Mouse (Mus musculus): ENCODE results near the gene Plaur. TPM values are rescaled to one million over a fixed set of nuclear protein-coding genes. Genes with fewer than 3 reads are reported as not detected.

Plaur gene
- 1.4 and 2.0 TPM in 2 replicates for polyA plus RNA-seq (2014; fragmentation: Nextera tagmentation; extraction: Ambion mirVana)

DNA sequence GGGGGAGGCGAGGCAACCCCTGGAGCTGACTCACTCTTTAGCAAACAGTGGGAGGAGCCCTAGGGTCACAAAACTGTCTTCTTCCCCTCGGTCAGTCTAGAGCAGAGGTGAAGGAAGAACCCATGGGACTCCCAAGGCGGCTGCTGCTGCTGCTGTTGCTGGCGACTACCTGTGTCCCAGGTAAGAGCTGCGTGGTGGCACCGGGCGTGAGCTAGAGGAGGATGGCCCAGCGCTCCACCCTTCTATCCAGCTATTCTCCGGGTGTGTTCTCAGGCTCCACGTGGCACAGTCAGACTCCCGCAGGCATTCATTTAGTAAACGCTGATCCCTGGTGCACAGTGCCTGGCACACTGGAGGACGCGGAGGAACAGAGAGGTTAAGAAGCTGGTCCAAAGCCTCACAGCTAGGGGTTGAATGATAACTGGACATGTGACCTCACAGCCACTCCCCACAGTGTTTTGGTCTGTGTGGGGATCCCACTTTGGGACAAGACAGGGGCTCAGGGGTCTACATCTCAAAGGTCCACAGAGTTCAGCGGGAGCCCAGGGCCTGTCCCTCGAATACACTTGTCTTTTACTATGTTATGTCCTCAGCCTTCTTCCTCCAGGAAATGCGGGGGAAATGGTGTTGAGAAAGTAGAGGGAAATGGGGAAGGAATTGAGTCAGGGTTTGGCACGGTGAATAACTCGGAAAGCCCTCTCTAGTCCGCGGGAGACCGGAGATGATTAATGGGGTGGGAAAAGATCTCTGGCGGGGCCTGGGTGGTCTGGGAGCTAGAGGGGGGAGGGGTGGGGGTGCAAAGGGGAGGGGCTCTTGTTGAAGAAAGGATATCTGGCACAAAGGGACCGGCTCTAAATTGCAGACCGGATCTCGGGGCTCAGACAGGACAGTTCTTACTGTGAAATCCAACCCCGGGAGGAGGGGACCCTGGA is at the start of gene Plaur:
Plaur (plus strand) TSS at position 97 of the 932 bp plus-strand sequence.
- WGBS = 11% methylated on average over 25 of the region's 27 CpGs
- DNase-seq (ENCODE audit: low spot score) = no peak
- Histone ChIP-seq H3K27ac (ENCODE audit: low read depth, low read length) (no peak within 1 kb of the TSS), H3K4me2 (ENCODE audit: low read length) (no peak within 1 kb of the TSS), H3K36me3 (ENCODE audit: control insufficient read depth, insufficient read depth, low read length) (no peaks in the 10 kb centered on the region), H3K4me3 (ENCODE audit: low read depth, low read length) (no peak within 1 kb of the TSS), H3K4me1 (ENCODE audit: control insufficient read depth, insufficient read depth, low read length) (no peaks in the 10 kb centered on the region), H3K9me3 (replicated peaks; ENCODE audit: control insufficient read depth, low read length) (no peaks in the 10 kb centered on the region), H3K9ac (ENCODE audit: low read length) (no peak within 1 kb of the TSS), H3K27me3 (replicated peaks; ENCODE audit: control insufficient read depth, insufficient read depth, low read length) (no peaks in the 10 kb centered on the region)
- ATAC-seq = no peak

DNA sequence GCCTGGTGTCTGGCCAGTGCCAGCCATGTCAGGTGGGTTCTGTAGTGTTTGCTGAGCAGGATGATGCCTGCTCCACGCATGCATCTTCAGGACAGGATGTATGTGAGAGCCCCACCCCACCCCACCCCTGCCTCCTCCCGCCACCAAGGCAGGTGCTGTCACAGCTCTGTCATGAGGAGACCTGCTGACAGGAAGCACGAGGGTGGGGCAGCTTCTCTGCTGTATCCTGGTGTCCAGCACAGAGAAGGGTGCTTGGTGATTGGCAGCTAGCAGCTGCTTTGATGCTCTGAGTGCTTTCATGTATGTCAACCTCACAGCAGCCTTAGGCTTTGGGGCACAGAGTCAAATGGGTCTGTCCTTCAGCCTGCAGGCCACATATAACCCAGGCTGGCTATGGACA is 48.7 kb upstream of the Plaur start:
- Histone ChIP-seq H3K4me1 (ENCODE audit: control insufficient read depth, insufficient read depth, low read length) (no peaks in the 10 kb centered on the region), H3K36me3 (ENCODE audit: control insufficient read depth, insufficient read depth, low read length) (peaks cover 14% of the 10 kb centered on the region; the same call in 1 of the 2 replicates), H3K9me3 (replicated peaks; ENCODE audit: control insufficient read depth, low read length) (no peaks in the 10 kb centered on the region), H3K4me2 (ENCODE audit: low read length) (no peak overlapping the region), H3K9ac (ENCODE audit: low read length) (no peak overlapping the region), H3K27ac (ENCODE audit: low read depth, low read length) (no peak overlapping the region), H3K27me3 (replicated peaks; ENCODE audit: control insufficient read depth, insufficient read depth, low read length) (no peaks in the 10 kb centered on the region), H3K4me3 (ENCODE audit: low read depth, low read length) (no peak overlapping the region)
- DNase-seq (ENCODE audit: low spot score) (no peak), ATAC-seq (no peak)
- 87% methylated on average over 3 of the region's 3 CpGs for WGBS

DNA sequence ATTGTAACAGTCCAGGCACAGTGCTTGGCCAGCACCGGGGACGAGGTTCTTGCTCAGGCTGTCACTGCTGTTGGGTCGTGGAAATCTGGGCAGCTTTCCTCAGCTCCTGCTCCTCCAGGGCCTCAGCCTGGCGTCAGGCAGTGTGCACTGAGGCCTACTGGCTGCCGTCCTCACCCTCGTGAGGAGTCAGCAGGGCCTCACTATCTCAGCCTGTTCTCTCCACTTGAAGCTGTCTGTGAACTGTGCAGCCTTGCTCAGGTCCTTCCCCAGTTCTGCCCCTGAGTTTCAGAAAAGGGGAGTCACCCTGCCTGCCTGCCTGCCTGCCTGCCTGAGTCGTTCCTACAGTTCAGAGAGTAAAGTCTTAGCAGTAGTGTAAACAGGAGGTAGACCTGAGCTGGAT is 47.0 kb upstream of the Plaur start:
- ATAC-seq = no peak
- no peak overlapping the region for H3K4me2 ChIP-seq (ENCODE audit: low read length)
- no peak overlapping the region for H3K9ac ChIP-seq (ENCODE audit: low read length)
- no peak overlapping the region for H3K27ac ChIP-seq (ENCODE audit: low read depth, low read length)
- H3K9me3 ChIP-seq (replicated peaks; ENCODE audit: control insufficient read depth, low read length) = no peaks in the 10 kb centered on the region
- peaks cover 14% of the 10 kb centered on the region; the same call in 1 of the 2 replicates for H3K36me3 ChIP-seq (ENCODE audit: control insufficient read depth, insufficient read depth, low read length)
- 83% methylated on average over 7 of the region's 7 CpGs for WGBS
- H3K4me3 ChIP-seq (ENCODE audit: low read depth, low read length) = no peak overlapping the region
- no peaks in the 10 kb centered on the region for H3K27me3 ChIP-seq (replicated peaks; ENCODE audit: control insufficient read depth, insufficient read depth, low read length)
- H3K4me1 ChIP-seq (ENCODE audit: control insufficient read depth, insufficient read depth, low read length) = no peaks in the 10 kb centered on the region
- DNase-seq (ENCODE audit: low spot score) = no peak

DNA sequence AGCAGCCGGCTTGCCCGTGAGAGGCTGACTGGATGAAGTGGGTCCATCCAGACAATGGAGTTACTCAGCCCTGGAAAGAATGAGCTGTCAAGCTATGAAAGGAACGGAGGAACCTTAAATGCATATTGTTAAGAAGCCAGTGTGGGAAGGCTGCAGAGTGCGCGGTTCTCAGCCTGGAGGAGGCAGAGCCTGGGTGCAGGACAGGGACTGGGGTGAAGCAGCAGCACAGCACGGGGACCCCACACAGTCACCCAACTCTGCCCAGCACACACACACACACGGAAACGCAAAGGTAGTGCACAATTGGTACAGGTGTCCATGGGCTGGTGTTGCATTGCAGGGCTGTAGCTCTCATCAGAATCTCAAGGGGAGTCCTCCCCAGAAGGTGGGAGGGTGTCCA is 42.7 kb upstream of the Plaur start:
- ATAC-seq (no peak), DNase-seq (ENCODE audit: low spot score) (no peak)
- Histone ChIP-seq H3K4me3 (ENCODE audit: low read depth, low read length) (no peak overlapping the region), H3K36me3 (ENCODE audit: control insufficient read depth, insufficient read depth, low read length) (peaks cover 43% of the 10 kb centered on the region; the same call in 1 of the 2 replicates), H3K9ac (ENCODE audit: low read length) (no peak overlapping the region), H3K27ac (ENCODE audit: low read depth, low read length) (no peak overlapping the region), H3K4me1 (ENCODE audit: control insufficient read depth, insufficient read depth, low read length) (no peaks in the 10 kb centered on the region), H3K4me2 (ENCODE audit: low read length) (no peak overlapping the region), H3K27me3 (replicated peaks; ENCODE audit: control insufficient read depth, insufficient read depth, low read length) (no peaks in the 10 kb centered on the region), H3K9me3 (replicated peaks; ENCODE audit: control insufficient read depth, low read length) (no peaks in the 10 kb centered on the region)
- 28% methylated on average over 8 of the region's 8 CpGs for WGBS

DNA sequence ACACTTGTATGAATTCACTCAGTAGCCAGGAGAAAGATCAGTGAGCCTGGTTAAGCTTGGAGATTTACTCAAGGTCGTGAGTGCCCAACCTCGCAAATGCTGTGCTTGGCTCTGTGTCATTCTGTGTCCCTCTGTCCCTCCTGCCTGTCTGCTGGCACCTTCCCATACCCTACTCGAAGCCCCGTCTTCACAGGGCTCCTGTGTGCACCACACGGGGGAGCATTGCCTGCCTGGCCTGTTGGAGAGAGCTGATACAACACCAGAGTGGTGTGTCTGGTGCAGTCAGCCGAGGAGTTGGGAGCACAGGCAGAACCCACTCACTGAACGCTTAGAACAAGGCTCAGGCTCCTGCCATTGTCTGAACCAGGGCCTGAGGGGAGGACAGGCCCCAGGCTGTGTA is 40.6 kb upstream of the Plaur start:
- H3K27me3 ChIP-seq (replicated peaks; ENCODE audit: control insufficient read depth, insufficient read depth, low read length) = no peaks in the 10 kb centered on the region
- no peak overlapping the region for H3K27ac ChIP-seq (ENCODE audit: low read depth, low read length)
- 66% methylated on average over 7 of the region's 7 CpGs for WGBS
- H3K4me2 ChIP-seq (ENCODE audit: low read length) = no peak overlapping the region
- no peaks in the 10 kb centered on the region for H3K4me1 ChIP-seq (ENCODE audit: control insufficient read depth, insufficient read depth, low read length)
- no peak for DNase-seq (ENCODE audit: low spot score)
- H3K9ac ChIP-seq (ENCODE audit: low read length) = no peak overlapping the region
- H3K9me3 ChIP-seq (replicated peaks; ENCODE audit: control insufficient read depth, low read length) = no peaks in the 10 kb centered on the region
- no peak for ATAC-seq
- peaks cover 40% of the 10 kb centered on the region; the same call in 1 of the 2 replicates for H3K36me3 ChIP-seq (ENCODE audit: control insufficient read depth, insufficient read depth, low read length)
- H3K4me3 ChIP-seq (ENCODE audit: low read depth, low read length) = no peak overlapping the region

DNA sequence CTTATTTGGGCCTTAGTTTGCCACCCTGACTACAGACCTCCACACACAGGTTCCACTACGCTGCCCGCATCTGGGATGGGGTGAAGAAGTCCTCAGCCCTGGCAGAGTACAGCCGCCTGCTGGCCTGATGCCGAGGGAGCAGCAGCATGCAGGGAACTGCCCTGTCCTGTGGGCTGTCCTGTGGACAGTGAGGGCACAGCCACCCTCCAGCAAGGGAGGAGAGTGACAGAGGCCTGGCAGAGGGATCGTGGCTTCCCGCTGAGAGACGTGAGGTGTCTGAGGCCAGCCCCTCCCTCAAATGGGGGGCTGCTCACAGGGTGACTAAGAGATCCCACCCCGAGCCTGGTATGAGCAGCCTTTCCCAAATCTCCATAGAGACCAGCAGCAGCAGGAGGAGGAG is 40.0 kb upstream of the Plaur start:
- Histone ChIP-seq H3K4me2 (ENCODE audit: low read length) (no peak overlapping the region), H3K9me3 (replicated peaks; ENCODE audit: control insufficient read depth, low read length) (no peaks in the 10 kb centered on the region), H3K36me3 (ENCODE audit: control insufficient read depth, insufficient read depth, low read length) (peaks cover 34% of the 10 kb centered on the region; the same call in 1 of the 2 replicates), H3K9ac (ENCODE audit: low read length) (no peak overlapping the region), H3K4me1 (ENCODE audit: control insufficient read depth, insufficient read depth, low read length) (no peaks in the 10 kb centered on the region), H3K27me3 (replicated peaks; ENCODE audit: control insufficient read depth, insufficient read depth, low read length) (no peaks in the 10 kb centered on the region), H3K27ac (ENCODE audit: low read depth, low read length) (no peak overlapping the region), H3K4me3 (ENCODE audit: low read depth, low read length) (no peak overlapping the region)
- ATAC-seq (no peak), DNase-seq (ENCODE audit: low spot score) (no peak)
- WGBS = 78% methylated on average over 8 of the region's 8 CpGs

DNA sequence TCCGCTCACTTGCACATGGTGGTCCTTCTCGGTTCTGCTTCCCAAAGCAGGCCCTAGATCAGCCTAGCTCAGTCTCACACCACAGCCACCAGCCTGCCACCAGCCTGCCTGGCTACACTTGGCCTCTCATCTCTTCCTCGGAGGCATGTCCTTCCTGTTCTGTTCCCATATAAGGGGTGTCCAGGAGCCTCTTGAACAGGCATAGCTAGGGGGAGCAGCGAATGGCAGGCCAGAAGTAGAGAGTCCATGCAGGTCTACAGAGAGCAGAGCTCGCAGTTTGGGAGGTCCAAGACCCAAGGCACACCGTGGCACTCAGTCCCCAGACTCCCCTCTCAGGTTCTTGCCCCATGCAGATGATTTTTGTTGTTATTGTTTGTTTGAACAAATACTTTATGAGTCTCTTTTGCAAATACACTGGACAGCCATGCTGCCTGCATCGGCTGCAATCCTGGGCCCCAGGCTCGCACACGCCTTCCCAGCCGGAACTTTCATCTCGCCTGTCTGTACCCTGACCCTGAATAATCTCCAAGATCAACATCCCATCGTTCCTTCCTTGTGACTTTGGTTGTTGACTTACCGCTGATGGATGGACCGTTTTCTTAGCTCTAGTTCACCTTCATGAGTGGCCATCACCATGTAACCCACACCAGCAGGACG is 39.0 kb upstream of the Plaur start:
- ATAC-seq (no peak), DNase-seq (ENCODE audit: low spot score) (no peak)
- Histone ChIP-seq H3K4me2 (ENCODE audit: low read length) (no peak overlapping the region), H3K36me3 (ENCODE audit: control insufficient read depth, insufficient read depth, low read length) (peaks cover 29% of the 10 kb centered on the region; the same call in 1 of the 2 replicates), H3K27ac (ENCODE audit: low read depth, low read length) (no peak overlapping the region), H3K4me1 (ENCODE audit: control insufficient read depth, insufficient read depth, low read length) (no peaks in the 10 kb centered on the region), H3K27me3 (replicated peaks; ENCODE audit: control insufficient read depth, insufficient read depth, low read length) (no peaks in the 10 kb centered on the region), H3K9ac (ENCODE audit: low read length) (no peak overlapping the region), H3K4me3 (ENCODE audit: low read depth, low read length) (no peak overlapping the region), H3K9me3 (replicated peaks; ENCODE audit: control insufficient read depth, low read length) (no peaks in the 10 kb centered on the region)
- WGBS = 94% methylated on average over 15 of the region's 15 CpGs

DNA sequence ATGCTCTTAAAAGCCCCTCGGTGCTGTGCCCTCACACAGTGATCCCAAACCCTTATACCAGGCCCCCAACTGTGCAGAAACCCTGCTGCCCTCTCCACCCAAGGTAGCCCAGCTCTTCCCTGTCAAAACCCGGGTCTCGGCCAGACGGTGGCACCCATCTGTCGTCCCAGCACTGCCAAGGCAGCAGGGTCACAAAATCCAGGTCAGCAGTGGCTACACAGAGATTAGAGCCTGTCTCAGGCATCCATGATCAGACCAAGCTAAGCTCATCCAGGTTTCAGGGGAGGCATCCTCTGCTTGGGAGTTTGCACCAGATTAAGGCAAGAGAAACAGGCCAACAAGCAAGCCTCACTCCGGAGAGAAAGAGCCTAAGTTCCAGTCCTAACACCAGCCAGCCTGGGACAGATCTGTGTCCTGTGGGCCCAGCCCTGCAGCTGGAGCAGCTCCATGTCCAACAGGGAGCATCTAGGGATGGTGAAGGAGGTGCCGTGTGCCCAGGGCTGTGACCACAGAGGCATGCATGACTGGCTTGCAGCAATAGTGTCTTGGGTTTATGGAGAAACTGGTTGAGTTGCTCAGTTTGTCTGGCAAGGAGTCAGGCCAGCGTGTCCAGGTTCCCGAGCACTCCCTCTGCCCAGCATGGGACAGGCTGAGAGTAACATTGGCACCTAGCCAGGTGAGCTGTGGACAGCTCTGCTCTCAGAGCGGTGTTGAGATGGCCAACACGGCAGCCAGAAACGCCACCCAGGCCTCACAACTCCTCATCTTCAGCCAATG is 38.1 kb upstream of the Plaur start:
- peaks cover 29% of the 10 kb centered on the region; the same call in 1 of the 2 replicates for H3K36me3 ChIP-seq (ENCODE audit: control insufficient read depth, insufficient read depth, low read length)
- H3K4me3 ChIP-seq (ENCODE audit: low read depth, low read length) = no peak overlapping the region
- ATAC-seq = no peak
- DNase-seq (ENCODE audit: low spot score) = peak; percentile 20
- WGBS = 84% methylated on average over 12 of the region's 12 CpGs
- no peak overlapping the region for H3K4me2 ChIP-seq (ENCODE audit: low read length)
- no peak overlapping the region for H3K27ac ChIP-seq (ENCODE audit: low read depth, low read length)
- H3K27me3 ChIP-seq (replicated peaks; ENCODE audit: control insufficient read depth, insufficient read depth, low read length) = no peaks in the 10 kb centered on the region
- H3K4me1 ChIP-seq (ENCODE audit: control insufficient read depth, insufficient read depth, low read length) = no peaks in the 10 kb centered on the region
- H3K9me3 ChIP-seq (replicated peaks; ENCODE audit: control insufficient read depth, low read length) = no peaks in the 10 kb centered on the region
- H3K9ac ChIP-seq (ENCODE audit: low read length) = no peak overlapping the region
